Comparison of ENCODE assay signal across 9 mouse cellular contexts in the genomic region with DNA sequence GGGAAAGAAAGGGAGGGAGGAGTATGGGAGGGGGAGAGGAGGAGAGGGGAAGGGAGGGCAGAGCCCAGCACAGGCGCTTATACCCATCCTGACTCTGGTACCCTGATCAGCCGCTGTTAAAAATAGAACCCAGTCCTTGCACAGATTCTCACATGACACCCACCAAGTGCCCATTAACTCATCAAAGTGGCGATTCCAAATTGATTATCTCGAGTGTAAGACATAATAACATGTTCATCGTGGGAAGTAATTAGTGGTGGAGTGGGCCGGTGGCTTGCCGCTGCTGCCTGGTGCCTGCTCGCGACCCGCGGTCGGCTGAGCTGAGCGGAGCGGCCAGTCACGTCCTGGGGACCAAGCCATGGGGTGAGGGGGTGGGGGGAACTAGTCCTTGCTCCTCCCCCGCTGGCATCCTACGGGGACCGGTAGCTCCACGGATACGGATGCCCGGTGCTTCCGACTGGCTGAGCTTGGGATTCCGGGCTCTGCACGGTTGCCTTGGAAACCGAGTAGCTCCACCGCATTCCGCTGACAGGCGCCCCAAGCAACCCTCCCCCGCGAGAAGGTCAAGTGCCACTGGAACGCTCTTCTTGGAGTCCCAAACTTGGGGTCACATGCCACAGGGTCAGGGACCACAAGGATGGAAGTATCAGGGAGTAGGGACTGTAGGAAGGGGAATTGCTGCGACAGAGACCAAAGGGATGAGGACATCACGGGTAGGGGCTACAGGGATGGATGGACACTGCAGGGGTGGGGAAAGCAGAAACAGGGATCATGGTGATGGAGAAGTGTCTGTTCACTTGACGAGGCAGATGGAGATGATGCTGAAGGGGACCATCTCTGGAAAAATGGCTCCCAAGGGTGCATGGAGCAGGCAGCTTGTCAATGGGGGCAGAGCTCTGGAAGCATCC.
DNase-seq lines count a peak whose midpoint lies in the region; ATAC-seq and TF ChIP-seq lines count a peak whose summit lies in the region.
"Had no signal": no experiment of that assay in that cellular context is flagged by ENCODE, and none has a peak within 500 bp of the region (broad histone marks: within the 10 kb centered on the region; RNA-seq: fewer than 3 reads in every experiment).

No protein-coding gene starts in this region.

- 4% methylated on average over 34 of the region's 34 CpGs for WGBS in kidney, adult 2 months
- under 1% methylated on average over 34 of the region's 34 CpGs for WGBS in hindbrain, embryonic 11.5 days

- no peaks in the 10 kb centered on the region for H3K4me1 ChIP-seq in kidney, adult 2 months (ENCODE audit: control insufficient read depth, insufficient read depth, low read length)
- peaks cover 14% of the 10 kb centered on the region for H3K4me1 ChIP-seq in hindbrain, embryonic 11.5 days (replicated peaks; ENCODE audit: control insufficient read depth, insufficient read depth, low read length)

- H3K9me3 ChIP-seq in hindbrain, embryonic 11.5 days (ENCODE audit: control insufficient read depth, low read length), result no peaks in the 10 kb centered on the region

- no peak for TF ChIP-seq POLR2A in kidney, adult 2 months (IDR thresholded peaks at IDR 0.05; ENCODE audit: low read depth, low read length)

- H3K9ac ChIP-seq in hindbrain, embryonic 11.5 days (ENCODE audit: low read depth, low read length), result peak overlapping the region; percentile 37; the same call in 1 of the 2 replicates
- H3K9ac ChIP-seq: liver, embryonic 14.5 days had no signal

- peak overlapping the region; percentile 53 for H3K4me2 ChIP-seq in hindbrain, embryonic 11.5 days (replicated peaks; ENCODE audit: low read depth, low read length)

- intact Hi-C loops in left cerebral cortex, adult 2 months (cut with DNase I), result loop anchor here (2.0 to 5.0 kb wide), 3 partner anchors 78 to 260 kb away; partner anchors contain the start of gene Tnrc6c

- no peak overlapping the region for H3K27ac ChIP-seq in kidney, adult 2 months (ENCODE audit: insufficient read depth, low read depth, low read length)
- H3K27ac ChIP-seq in hindbrain, embryonic 11.5 days (ENCODE audit: low read depth, low read length), result peak overlapping the region; percentile 25; the same call in 1 of the 2 replicates
- H3K27ac ChIP-seq in left cerebral cortex, adult 2 months, result peak overlapping the region; percentile 91
- H3K27ac ChIP-seq: liver, embryonic 14.5 days had no signal

- DNase-seq in kidney, adult 2 months, result peak; percentile 49
- DNase-seq in kidney, adult 8-10 months, result no peak
- DNase-seq in cerebellum, postnatal 25 days, result peak; percentile 47 to 70
- DNase-seq in hindbrain, embryonic 11.5 days (ENCODE audit: low spot score), result peak; percentile 71
- peak; percentile 62 to 66 for DNase-seq in left cerebral cortex, adult 2 months (ENCODE audit: extremely low spot score in 1 of 2, low spot score in 2 of 2)
- DNase-seq in retina, embryonic 14.5 days (ENCODE audit: low spot score), result peak; percentile 74
- no peak for DNase-seq in ovary, postnatal 10 days (ENCODE audit: low spot score)
- DNase-seq in natural killer cell, adult 2 months (ENCODE audit: low spot score in 2 of 2), result no peak

- no peak for TF ChIP-seq CTCF in kidney, adult 2 months (conservative IDR thresholded peaks at IDR 0.05; ENCODE audit: insufficient read depth, insufficient read length, low read depth, low read length)
- no peak for TF ChIP-seq CTCF in left cerebral cortex, adult 2 months (IDR thresholded peaks at IDR 0.05)

- ATAC-seq in hindbrain, embryonic 11.5 days (ENCODE audit: low FRiP score), result peak; percentile 56; the same call in 1 of the 2 replicates

- no peak overlapping the region for H3K4me3 ChIP-seq in kidney, adult 2 months (ENCODE audit: insufficient read depth, low read depth, low read length)
- peak overlapping the region; percentile 24 for H3K4me3 ChIP-seq in hindbrain, embryonic 11.5 days (ENCODE audit: low read depth, low read length)
- peak overlapping the region; percentile 48 for H3K4me3 ChIP-seq in left cerebral cortex, adult 2 months

- no peaks in the 10 kb centered on the region for H3K27me3 ChIP-seq in kidney, adult 2 months (replicated peaks; ENCODE audit: control insufficient read depth, insufficient read depth, low read length)
- no peaks in the 10 kb centered on the region; the same call in 1 of the 2 replicates for H3K27me3 ChIP-seq in hindbrain, embryonic 11.5 days (ENCODE audit: control insufficient read depth, insufficient read depth, low read length)

- H3K36me3 ChIP-seq in kidney, adult 2 months (ENCODE audit: control insufficient read depth, insufficient read depth, low read length), result no peaks in the 10 kb centered on the region
- no peaks in the 10 kb centered on the region for H3K36me3 ChIP-seq in hindbrain, embryonic 11.5 days (ENCODE audit: control insufficient read depth, insufficient read depth, low read length)

Comparison
In these comparisons a context has a peak if more than half of its experiments do, and no peak if none do; other contexts are left out.
1. DNase-seq: peak in kidney, adult 2 months (single experiment), cerebellum, postnatal 25 days (2 of 2), hindbrain, embryonic 11.5 days (single experiment), left cerebral cortex, adult 2 months (2 of 2) and retina, embryonic 14.5 days (single experiment); none in kidney, adult 8-10 months (0 of 2), ovary, postnatal 10 days (single experiment) and natural killer cell, adult 2 months (0 of 2).